Mouse (Mus musculus) forebrain, embryonic 15.5 days (tissue): ENCODE data around the gene Car5a. TPM values are rescaled to one million over a fixed set of nuclear protein-coding genes. Genes with fewer than 3 reads are reported as not detected.

ENCODE experiments used
- ATAC-seq: fragments of 200-750 bp; cut with Nextera tagmentation; replicated peaks from 2 replicates; pipeline ENCODE4 v1.8.0; 2017; ENCODE audit warnings: mild to moderate bottlenecking, moderate TSS enrichment, moderate library complexity
- H3K27ac ChIP-seq: fragments of 300-500 bp; sonication (generic); replicated peaks from 2 replicates; pipeline ENCODE4 v1.5.1; 2015; ENCODE audit warnings: mild to moderate bottlenecking, inconsistent platforms
- H3K27me3 ChIP-seq: fragments of 300-500 bp; sonication (generic); 2 replicates; pipeline ENCODE4 v1.6.1; 2015; ENCODE audit warnings: inconsistent platforms
- H3K36me3 ChIP-seq: fragments of 300-500 bp; sonication (generic); 2 replicates; pipeline ENCODE4 v1.6.1; 2015; ENCODE audit warnings: mild to moderate bottlenecking, inconsistent platforms
- H3K4me1 ChIP-seq: fragments of 300-500 bp; sonication (generic); 2 replicates; pipeline ENCODE4 v1.6.1; 2015; ENCODE audit warnings: inconsistent platforms
- H3K4me2 ChIP-seq: fragments of 300-500 bp; sonication (generic); replicated peaks from 2 replicates; pipeline ENCODE4 v1.6.1; 2015; ENCODE audit warnings: mild to moderate bottlenecking, inconsistent platforms
- H3K4me3 ChIP-seq: fragments of 300-500 bp; sonication (generic); 2 replicates; pipeline ENCODE4 v1.5.1; 2015; ENCODE audit warnings: mild to moderate bottlenecking, inconsistent platforms
- H3K9ac ChIP-seq: fragments of 300-500 bp; sonication (generic); replicated peaks from 2 replicates; pipeline ENCODE4 v1.6.1; 2015; ENCODE audit warnings: mild to moderate bottlenecking, inconsistent platforms
- H3K9me3 ChIP-seq: fragments of 300-500 bp; sonication (generic); 2 replicates; pipeline ENCODE4 v1.6.1; 2016; ENCODE audit warnings: inconsistent platforms
- WGBS: fragments of 180-500 bp; shearing (Covaris S2); methylation state at CpG from one replicate; pipeline ENCODE4 v1.1.7; 2015; ENCODE audit warnings: mixed read lengths; 5-methylcytosine and 5-hydroxymethylcytosine counted together
- polyA plus RNA-seq: library from polyadenylated mRNA; unstranded; fragments of >200 nt; fragmentation: Nextera tagmentation; extraction: Ambion mirVana; gene quantifications from 2 replicates; pipeline ENCODE4 v1.2.1, GENCODE M21; 2015

The Car5a gene
- polyA plus RNA-seq, 1 experiment from 2014 or later: 0.43 TPM

DNA sequence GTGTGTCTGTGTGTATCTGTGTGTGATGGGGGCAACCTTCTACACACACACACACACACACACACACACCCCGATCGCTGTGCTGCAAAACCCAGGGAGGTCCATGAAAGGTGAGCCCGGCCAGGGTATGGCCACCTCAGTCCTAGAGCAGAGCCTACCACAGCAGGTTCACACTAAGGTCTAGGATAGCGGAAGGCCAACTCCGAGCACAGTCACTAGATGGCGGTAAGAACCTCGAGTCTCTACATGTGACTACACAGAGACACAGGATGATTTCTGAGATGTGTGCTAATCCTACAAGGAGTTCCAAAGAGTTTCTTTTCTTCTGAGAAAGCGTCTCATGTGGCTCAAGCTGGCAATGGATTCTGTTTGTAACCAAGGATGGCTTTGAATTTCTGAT is 17.4 kb downstream of the Car5a start:
- Histone ChIP-seq H3K27ac (no peak overlapping the region), H3K4me1 (no peaks in the 10 kb centered on the region), H3K4me2 (no peak overlapping the region), H3K27me3 (no peaks in the 10 kb centered on the region), H3K4me3 (no peak overlapping the region), H3K9me3 (no peaks in the 10 kb centered on the region), H3K36me3 (no peaks in the 10 kb centered on the region), H3K9ac (no peak overlapping the region)
- WGBS: 51% methylated on average over 8 of the region's 8 CpGs
- ATAC-seq: peak; percentile 53; the same call in 1 of the 2 replicates

DNA sequence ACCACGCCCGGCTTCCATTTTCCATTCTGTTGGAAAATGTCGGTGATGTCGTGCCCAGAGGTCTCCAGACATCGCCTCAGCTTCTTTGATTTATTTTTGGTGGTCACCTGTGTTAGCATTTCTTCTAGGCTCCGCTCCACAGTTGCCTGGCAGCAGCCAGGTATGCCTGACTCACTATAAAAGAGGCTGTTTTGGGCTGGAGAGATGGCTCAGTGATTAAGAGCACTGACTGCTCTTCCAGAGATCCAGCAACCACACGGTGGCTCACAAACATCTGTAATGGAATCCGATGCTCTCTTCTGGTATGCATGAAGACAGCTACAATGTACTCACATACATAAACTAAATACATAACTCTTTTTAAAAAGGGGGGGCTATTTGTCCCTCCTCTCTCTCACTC is 18.4 kb downstream of the Car5a start:
- Histone ChIP-seq H3K9me3 (no peaks in the 10 kb centered on the region), H3K9ac (no peak overlapping the region), H3K4me1 (no peaks in the 10 kb centered on the region), H3K27me3 (no peaks in the 10 kb centered on the region), H3K27ac (no peak overlapping the region), H3K4me2 (no peak overlapping the region), H3K4me3 (no peak overlapping the region), H3K36me3 (no peaks in the 10 kb centered on the region)
- no peak for ATAC-seq
- WGBS: 72% methylated on average over 8 of the region's 8 CpGs

- H3K36me3 ChIP-seq: no peaks in the 10 kb centered on the region
- no peak overlapping the region for H3K4me2 ChIP-seq
- WGBS: 29% methylated on average over 10 of the region's 10 CpGs
- no peak overlapping the region for H3K27ac ChIP-seq
- no peaks in the 10 kb centered on the region for H3K27me3 ChIP-seq
- H3K4me1 ChIP-seq: no peaks in the 10 kb centered on the region
- no peak overlapping the region for H3K9ac ChIP-seq
- 0 out of 2 replicates have a peak, but pooled peaks have one; percentile 26 for ATAC-seq
- H3K9me3 ChIP-seq: no peaks in the 10 kb centered on the region
- H3K4me3 ChIP-seq: no peak overlapping the region
Measured at GRCm38 (mm10) chr8:121925624-121926023, 19.1 kb downstream of the Car5a start.

DNA sequence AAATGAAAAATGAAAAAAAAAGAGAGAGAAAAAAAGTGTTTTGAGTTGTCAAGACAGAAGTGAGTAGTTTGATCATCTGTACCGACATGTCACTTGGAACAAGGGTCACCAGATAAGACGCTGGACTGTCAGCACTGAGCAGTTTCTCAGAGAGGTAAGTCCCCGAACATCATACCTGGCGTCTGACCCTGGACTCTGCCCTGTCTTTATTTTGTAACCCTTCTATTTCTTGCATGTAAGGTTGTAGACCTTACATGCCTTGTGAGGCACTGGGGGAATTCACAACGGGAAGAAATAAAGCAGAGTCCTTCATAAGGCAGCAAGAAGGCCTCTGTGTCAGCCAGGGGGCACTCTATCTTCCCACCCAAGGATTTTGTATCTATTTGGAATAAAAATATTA is 20.0 kb downstream of the Car5a start:
- Histone ChIP-seq H3K4me3 (no peak overlapping the region), H3K9me3 (no peaks in the 10 kb centered on the region), H3K4me1 (no peaks in the 10 kb centered on the region), H3K36me3 (no peaks in the 10 kb centered on the region), H3K27me3 (no peaks in the 10 kb centered on the region), H3K4me2 (no peak overlapping the region), H3K9ac (no peak overlapping the region), H3K27ac (no peak overlapping the region)
- no peak for ATAC-seq
- 89% methylated on average over 5 of the region's 5 CpGs for WGBS

DNA sequence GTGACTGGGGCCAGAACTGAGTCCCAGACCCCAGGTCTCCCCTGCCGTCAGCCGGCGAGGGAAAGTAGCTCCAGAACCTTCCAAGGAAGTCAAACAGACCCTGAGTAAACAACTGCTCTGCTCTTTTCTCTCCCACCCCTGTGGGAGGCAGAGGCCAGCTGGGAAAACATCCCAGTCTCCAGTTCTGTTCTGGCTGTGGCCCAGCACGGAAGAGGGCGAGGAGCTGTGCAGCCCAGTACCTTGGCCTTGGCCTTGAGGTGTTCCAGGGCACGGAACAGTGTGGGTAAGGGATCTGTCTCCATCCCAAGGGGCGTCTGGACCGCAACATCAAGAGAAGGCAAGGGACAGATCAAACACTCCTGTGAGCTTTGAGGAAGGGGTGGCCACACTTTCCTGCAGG is 22.6 kb downstream of the Car5a start:
- Histone ChIP-seq H3K9me3 (no peaks in the 10 kb centered on the region), H3K4me1 (no peaks in the 10 kb centered on the region), H3K27me3 (no peaks in the 10 kb centered on the region), H3K36me3 (no peaks in the 10 kb centered on the region), H3K27ac (no peak overlapping the region; the same call in 1 of the 2 replicates), H3K4me3 (no peak overlapping the region), H3K4me2 (no peak overlapping the region), H3K9ac (no peak overlapping the region)
- no peak for ATAC-seq
- WGBS: 76% methylated on average over 8 of the region's 8 CpGs

DNA sequence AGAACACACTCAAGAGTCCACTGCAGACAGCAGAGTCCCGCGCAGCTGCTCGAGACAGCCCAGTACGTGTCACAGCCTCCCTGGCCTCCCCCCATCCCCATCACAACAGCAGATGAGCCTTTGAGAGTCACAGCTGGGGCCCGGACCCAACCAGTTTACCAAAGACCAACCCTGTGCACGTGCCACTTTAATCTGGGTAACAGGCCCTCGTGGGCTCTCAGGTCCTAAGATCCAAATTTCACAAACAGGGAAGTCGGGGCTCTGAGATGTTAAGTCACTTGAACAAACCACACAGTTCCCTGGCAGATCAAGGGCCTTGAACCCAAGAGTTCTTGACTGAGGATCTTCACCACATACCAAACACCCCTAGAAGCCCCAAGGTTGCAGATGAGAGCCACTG is 23.1 kb downstream of the Car5a start:
- no peaks in the 10 kb centered on the region for H3K36me3 ChIP-seq
- no peaks in the 10 kb centered on the region for H3K27me3 ChIP-seq
- WGBS: 75% methylated on average over 8 of the region's 8 CpGs
- H3K9me3 ChIP-seq: no peaks in the 10 kb centered on the region
- H3K9ac ChIP-seq: no peak overlapping the region
- ATAC-seq: no peak
- no peak overlapping the region for H3K4me2 ChIP-seq
- no peaks in the 10 kb centered on the region for H3K4me1 ChIP-seq
- no peak overlapping the region for H3K4me3 ChIP-seq
- no peak overlapping the region; the same call in 1 of the 2 replicates for H3K27ac ChIP-seq

DNA sequence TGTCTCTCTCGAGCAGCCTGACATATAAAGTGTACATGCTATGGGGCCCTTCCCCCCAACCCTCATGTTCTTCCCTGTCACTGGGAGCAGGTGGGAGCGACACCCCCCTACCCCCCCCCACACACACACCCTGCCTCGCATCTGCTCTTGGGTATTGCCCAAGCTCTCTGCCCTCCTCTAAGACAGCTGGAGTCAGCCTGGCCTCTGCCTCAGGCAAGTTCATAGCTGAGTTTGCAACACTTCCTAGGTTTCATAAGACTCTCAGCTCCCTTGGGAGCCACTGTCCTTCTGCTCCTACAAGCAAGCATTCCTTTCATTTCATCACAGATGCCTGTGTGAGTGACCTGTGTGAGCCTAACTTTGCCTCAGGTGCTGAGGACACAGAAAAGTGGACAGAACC is 25.0 kb downstream of the Car5a start:
- no peaks in the 10 kb centered on the region for H3K9me3 ChIP-seq
- WGBS: 70% methylated on average over 3 of the region's 3 CpGs
- H3K9ac ChIP-seq: no peak overlapping the region
- H3K4me1 ChIP-seq: no peaks in the 10 kb centered on the region
- H3K27ac ChIP-seq: no peak overlapping the region
- H3K4me2 ChIP-seq: no peak overlapping the region
- no peak for ATAC-seq
- H3K4me3 ChIP-seq: no peak overlapping the region
- no peaks in the 10 kb centered on the region for H3K36me3 ChIP-seq
- H3K27me3 ChIP-seq: no peaks in the 10 kb centered on the region

DNA sequence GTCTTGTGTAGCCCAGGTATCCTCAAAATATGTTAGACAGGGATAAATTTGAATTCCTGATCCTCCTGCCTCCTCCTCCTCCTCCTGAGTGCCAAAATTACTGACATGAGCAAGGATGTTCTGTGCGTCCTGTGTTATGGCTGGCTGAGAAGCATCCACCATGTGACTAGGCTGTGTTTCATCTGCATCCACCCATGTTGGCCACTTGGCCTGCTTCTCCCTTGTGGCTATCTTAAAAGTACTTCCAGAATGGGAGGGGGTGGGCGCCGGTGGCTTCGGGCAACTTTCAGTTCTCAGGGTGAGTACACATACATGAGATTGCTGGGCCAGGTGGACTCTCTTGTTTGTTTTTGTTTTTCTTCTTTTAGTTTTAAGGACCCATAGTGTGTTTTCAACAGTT is 25.5 kb downstream of the Car5a start:
- Histone ChIP-seq H3K4me3 (no peak overlapping the region), H3K4me2 (no peak overlapping the region), H3K9me3 (no peaks in the 10 kb centered on the region), H3K4me1 (no peaks in the 10 kb centered on the region), H3K27ac (no peak overlapping the region), H3K36me3 (no peaks in the 10 kb centered on the region), H3K9ac (no peak overlapping the region), H3K27me3 (no peaks in the 10 kb centered on the region)
- 80% methylated on average over 4 of the region's 4 CpGs for WGBS
- no peak for ATAC-seq

- Histone ChIP-seq H3K4me1 (no peaks in the 10 kb centered on the region), H3K9ac (no peak overlapping the region), H3K9me3 (no peaks in the 10 kb centered on the region), H3K36me3 (no peaks in the 10 kb centered on the region), H3K27me3 (no peaks in the 10 kb centered on the region), H3K4me2 (no peak overlapping the region), H3K27ac (no peak overlapping the region), H3K4me3 (no peak overlapping the region)
- WGBS: 82% methylated on average over 8 of the region's 8 CpGs
- no peak for ATAC-seq
Measured at GRCm38 (mm10) chr8:121913378-121913777, 31.3 kb downstream of the Car5a start.

GRCm38 (mm10) chr8:121912831-121913230 is 31.9 kb downstream of the Car5a start:
- H3K9ac ChIP-seq: no peak overlapping the region
- WGBS: 66% methylated on average over 3 of the region's 3 CpGs
- H3K36me3 ChIP-seq: no peaks in the 10 kb centered on the region
- H3K4me2 ChIP-seq: no peak overlapping the region
- H3K4me3 ChIP-seq: no peak overlapping the region
- 0 out of 2 replicates have a peak overlapping the region, but pooled peaks have one; percentile 11 for H3K27ac ChIP-seq
- peaks cover 4% of the 10 kb centered on the region for H3K4me1 ChIP-seq
- H3K27me3 ChIP-seq: no peaks in the 10 kb centered on the region
- H3K9me3 ChIP-seq: no peaks in the 10 kb centered on the region
- ATAC-seq: no peak

DNA sequence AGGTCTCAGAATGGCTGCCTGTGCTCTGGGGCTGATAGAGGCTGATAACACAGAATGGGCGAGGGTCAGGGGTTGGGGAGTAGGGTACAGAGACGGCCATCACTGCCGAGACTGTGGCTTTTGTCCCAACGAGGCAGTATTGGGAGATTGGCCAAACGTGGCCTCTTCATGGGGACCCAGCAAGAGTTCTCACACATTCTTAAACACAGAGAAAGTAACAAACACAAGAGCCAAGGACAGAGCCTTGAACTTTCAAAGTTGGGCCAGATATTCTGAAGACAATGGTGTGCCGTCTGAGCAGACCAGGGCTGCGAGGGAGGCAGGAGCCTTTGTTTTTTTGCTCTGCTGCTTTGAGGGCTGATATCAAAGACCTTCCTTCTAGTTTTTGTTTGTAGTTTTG is 32.7 kb downstream of the Car5a start:
- Histone ChIP-seq H3K36me3 (no peaks in the 10 kb centered on the region), H3K9me3 (no peaks in the 10 kb centered on the region), H3K9ac (no peak overlapping the region), H3K4me3 (no peak overlapping the region), H3K27me3 (no peaks in the 10 kb centered on the region), H3K27ac (no peak overlapping the region), H3K4me2 (no peak overlapping the region), H3K4me1 (peaks cover 5% of the 10 kb centered on the region)
- ATAC-seq: no peak
- WGBS: 58% methylated on average over 7 of the region's 7 CpGs

- Histone ChIP-seq H3K4me1 (peaks cover 10% of the 10 kb centered on the region), H3K4me2 (no peak overlapping the region), H3K4me3 (no peak overlapping the region), H3K27ac (no peak overlapping the region), H3K9me3 (no peaks in the 10 kb centered on the region), H3K27me3 (no peaks in the 10 kb centered on the region), H3K36me3 (no peaks in the 10 kb centered on the region), H3K9ac (no peak overlapping the region)
- WGBS: 93% methylated on average over 6 of the region's 6 CpGs
- no peak for ATAC-seq
Measured at GRCm38 (mm10) chr8:121911400-121911799, 33.3 kb downstream of the Car5a start.

GRCm38 (mm10) chr8:121909663-121910062 is 35.0 kb downstream of the Car5a start:
- Histone ChIP-seq H3K9me3 (no peaks in the 10 kb centered on the region), H3K4me1 (peaks cover 28% of the 10 kb centered on the region), H3K4me2 (no peak overlapping the region), H3K9ac (no peak overlapping the region), H3K36me3 (no peaks in the 10 kb centered on the region), H3K4me3 (no peak overlapping the region), H3K27me3 (no peaks in the 10 kb centered on the region), H3K27ac (no peak overlapping the region)
- ATAC-seq: no peak
- 6% methylated on average over 6 of the region's 6 CpGs for WGBS
